Mouse (Mus musculus) ovary, postnatal 14 days (tissue): ENCODE data around the gene Pcp2.

Experiments
- DNase-seq: peaks from one replicate; pipeline ENCODE4 v3.0.0; 2022; ENCODE audit warnings: low spot score

Pcp2 gene

GRCm38 (mm10) chr8:3625445-3625844, at the start of gene Pcp2:
Gene Pcp2, minus strand, starts transcription at chr8:3625545.
- DNase-seq: no peak

- DNase-seq: no peak
These were observed 49.3 kb upstream of the Pcp2 start for GRCm38 (mm10) chr8:3674671-3675070.

- peak; percentile 80 for DNase-seq
These were observed 46.7 kb upstream of the Pcp2 start, which contains the start of gene Fcor for GRCm38 (mm10) chr8:3671980-3672491. Gene Fcor, minus strand, starts transcription at chr8:3672362.

GRCm38 (mm10) chr8:3670388-3670787, 45.0 kb upstream of the Pcp2 start:
- DNase-seq: no peak

- no peak for DNase-seq
These were observed 40.2 kb upstream of the Pcp2 start, which contains the start of gene Mcemp1 for GRCm38 (mm10) chr8:3665507-3665906. Gene Mcemp1, plus strand, starts transcription at chr8:3665754.

GRCm38 (mm10) chr8:3664405-3664804, 39.1 kb upstream of the Pcp2 start:
- no peak for DNase-seq

- no peak for DNase-seq
These were observed 35.5 kb upstream of the Pcp2 start for GRCm38 (mm10) chr8:3660889-3661288.

GRCm38 (mm10) chr8:3656725-3657381, 31.5 kb upstream of the Pcp2 start:
- DNase-seq: peak; percentile 12

- DNase-seq: no peak
These were observed 30.2 kb upstream of the Pcp2 start, which contains the start of gene Retn for GRCm38 (mm10) chr8:3655526-3655925. Gene Retn, plus strand, starts transcription at chr8:3655770.

- no peak for DNase-seq
These were observed 29.6 kb upstream of the Pcp2 start for GRCm38 (mm10) chr8:3654726-3655508.

- DNase-seq: no peak
These were observed 27.5 kb upstream of the Pcp2 start for GRCm38 (mm10) chr8:3652845-3653244.

- no peak for DNase-seq
These were observed 23.6 kb upstream of the Pcp2 start for GRCm38 (mm10) chr8:3648990-3649389.

- no peak for DNase-seq
These were observed 22.9 kb upstream of the Pcp2 start for GRCm38 (mm10) chr8:3648268-3648667.

- DNase-seq: no peak
These were observed 22.2 kb upstream of the Pcp2 start for GRCm38 (mm10) chr8:3647561-3647960.

- no peak for DNase-seq
These were observed 21.6 kb upstream of the Pcp2 start for GRCm38 (mm10) chr8:3646824-3647531.

- peak; percentile 14 for DNase-seq
These were observed 20.5 kb upstream of the Pcp2 start for GRCm38 (mm10) chr8:3645804-3646203.

GRCm38 (mm10) chr8:3631478-3631875, 6.1 kb upstream of the Pcp2 start:
- DNase-seq: no peak

- peak; percentile 57 for DNase-seq
These were observed 5.5 kb upstream of the Pcp2 start, which contains the start of gene Stxbp2 for GRCm38 (mm10) chr8:3630647-3631477. Gene Stxbp2, plus strand, starts transcription at chr8:3630955.

GRCm38 (mm10) chr8:3628014-3628413, 2.7 kb upstream of the Pcp2 start:
- DNase-seq: no peak

- DNase-seq: no peak
These were observed 1.6 kb upstream of the Pcp2 start for GRCm38 (mm10) chr8:3626971-3627370.

GRCm38 (mm10) chr8:3622119-3622518, 3.2 kb downstream of the Pcp2 start:
- DNase-seq: no peak
